Mouse (Mus musculus) liver, postnatal 0 days (tissue): ENCODE data around the gene Rabggtb.

ENCODE experiments used
- CTCF ChIP-seq: sonication (generic); IDR thresholded peaks from 2 replicates; pipeline ENCODE4 v1.5.1; 2016; ENCODE audit warnings: antibody characterized with exemption, low read depth
- EP300 ChIP-seq: IDR thresholded peaks from 2 replicates; pipeline ENCODE4 v1.6.1; 2016; ENCODE audit warnings: antibody characterized with exemption, low read depth, mild to moderate bottlenecking

DNA sequence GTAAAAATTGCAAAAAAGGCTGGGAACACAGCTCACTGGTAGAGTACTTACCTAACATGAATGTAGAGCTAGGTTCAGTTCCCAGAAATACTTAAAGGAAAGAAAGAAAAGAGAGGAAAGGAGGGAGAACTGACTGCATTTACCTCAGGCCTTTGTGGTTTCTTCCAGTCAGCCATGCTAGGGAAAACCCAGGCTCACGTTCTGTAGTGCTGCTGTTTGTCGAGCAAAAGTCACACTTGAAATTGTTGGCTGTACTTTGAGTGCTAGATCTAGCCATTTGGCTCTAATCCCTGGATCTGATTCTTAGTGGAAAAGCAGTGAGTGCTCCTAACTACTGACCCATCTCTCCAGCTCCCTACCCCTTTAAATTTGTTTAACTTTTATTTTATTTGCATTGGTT lies 35.4 kb upstream of the Rabggtb start:
- no peak for TF ChIP-seq CTCF
- no peak for TF ChIP-seq EP300
